Mouse (Mus musculus): ENCODE data around the gene Tmem88.
"Not testable (repeated sequence)": the region's sequence is repeated elsewhere in the genome, so short reads cannot be mapped to it uniquely, and the experiment has no call there.

The Tmem88 gene

GRCm38 (mm10) chr11:69405397-69406200 is 7.6 kb upstream of the Tmem88 start:
- DNase-seq (ENCODE audit: extremely low read depth, insufficient read length, low spot score), result no peak

DNA sequence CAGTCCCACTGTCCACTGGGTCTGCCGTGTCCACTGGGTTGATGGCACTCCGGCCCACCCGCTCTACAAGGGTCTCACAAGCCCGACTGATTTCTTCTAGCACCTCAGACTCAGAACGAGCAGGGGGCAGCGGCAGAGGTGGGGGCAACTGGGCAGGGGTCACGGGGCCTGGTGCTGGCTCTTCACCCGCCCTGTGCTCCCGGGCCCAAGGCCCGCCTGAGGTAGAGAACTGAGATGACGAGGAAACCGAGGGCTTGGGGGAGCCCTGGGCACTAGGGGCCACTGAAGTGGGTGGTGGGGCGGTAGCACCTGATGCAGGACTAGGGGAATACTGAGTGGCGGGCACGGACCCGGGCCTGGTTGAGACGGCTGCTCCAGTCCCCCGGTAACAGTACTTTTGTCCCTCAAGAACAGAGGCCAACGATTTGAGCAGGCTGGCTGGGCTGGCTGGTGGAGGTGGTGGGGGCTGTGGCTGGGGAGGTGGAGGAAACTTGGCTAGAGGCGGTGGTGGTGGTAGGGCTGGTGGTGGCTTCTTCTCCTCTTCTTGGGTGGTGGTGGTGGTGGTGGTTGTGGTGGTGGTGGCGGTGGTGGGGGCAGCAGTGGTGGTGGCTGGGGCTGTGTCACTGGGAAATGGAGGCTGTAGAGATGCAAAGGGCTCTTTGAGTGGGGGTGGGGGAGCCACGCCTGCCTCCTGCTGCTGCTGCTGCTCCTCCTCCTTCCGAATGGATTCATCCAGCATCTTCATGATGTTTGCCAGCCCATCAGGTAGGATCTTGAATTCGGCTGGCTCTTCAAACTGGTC is 6.8 kb upstream of the Tmem88 start:
- DNase-seq (ENCODE audit: extremely low read depth, insufficient read length, low spot score), result no peak

- DNase-seq (ENCODE audit: extremely low read depth, insufficient read length, low spot score), result no peak
These were observed 5.9 kb upstream of the Tmem88 start for GRCm38 (mm10) chr11:69403691-69404594.

DNA sequence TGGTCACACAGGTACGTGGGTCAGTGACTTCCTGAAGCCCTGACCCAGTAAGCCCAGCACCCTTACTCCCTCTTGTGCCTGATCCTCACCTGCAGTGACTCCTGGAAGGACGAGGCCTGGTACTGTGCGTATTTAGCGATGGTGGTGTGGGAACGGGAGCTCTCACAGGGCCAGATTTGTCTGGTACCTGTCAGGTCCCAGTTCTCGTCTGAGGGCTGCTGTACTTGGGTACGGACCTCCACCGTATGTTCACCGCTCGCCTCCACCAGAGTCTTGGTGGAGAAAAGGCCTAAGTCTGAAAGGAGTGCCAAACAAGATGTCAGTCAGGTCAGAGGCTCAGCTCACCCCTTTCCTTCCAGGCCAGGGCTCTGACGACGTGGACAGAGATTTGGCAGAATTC is 4.0 kb upstream of the Tmem88 start:
- no peak for DNase-seq (ENCODE audit: extremely low read depth, insufficient read length, low spot score)

DNA sequence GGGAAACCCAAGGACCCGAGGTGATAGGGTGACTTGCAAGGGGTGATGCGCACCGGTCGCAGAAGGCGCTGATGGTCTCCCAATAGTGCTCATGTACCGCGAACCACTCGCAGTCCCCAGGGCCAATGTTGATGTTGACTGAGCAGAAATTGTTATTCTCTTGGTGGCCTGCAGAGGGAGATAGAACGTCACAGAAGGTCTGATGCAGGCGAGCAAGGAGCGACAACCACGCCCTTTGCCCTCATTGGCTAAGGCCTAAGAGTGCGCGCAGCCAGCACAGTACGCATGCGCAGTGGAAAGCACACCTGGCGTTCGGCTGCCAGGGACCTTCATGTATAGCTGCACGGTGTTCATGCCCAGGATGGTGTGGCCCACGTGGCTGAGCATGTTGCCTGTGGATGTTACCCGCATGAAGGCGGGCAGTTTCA is 3.2 kb upstream of the Tmem88 start:
- DNase-seq (ENCODE audit: extremely low read depth, insufficient read length, low spot score), result peak; percentile 66

DNA sequence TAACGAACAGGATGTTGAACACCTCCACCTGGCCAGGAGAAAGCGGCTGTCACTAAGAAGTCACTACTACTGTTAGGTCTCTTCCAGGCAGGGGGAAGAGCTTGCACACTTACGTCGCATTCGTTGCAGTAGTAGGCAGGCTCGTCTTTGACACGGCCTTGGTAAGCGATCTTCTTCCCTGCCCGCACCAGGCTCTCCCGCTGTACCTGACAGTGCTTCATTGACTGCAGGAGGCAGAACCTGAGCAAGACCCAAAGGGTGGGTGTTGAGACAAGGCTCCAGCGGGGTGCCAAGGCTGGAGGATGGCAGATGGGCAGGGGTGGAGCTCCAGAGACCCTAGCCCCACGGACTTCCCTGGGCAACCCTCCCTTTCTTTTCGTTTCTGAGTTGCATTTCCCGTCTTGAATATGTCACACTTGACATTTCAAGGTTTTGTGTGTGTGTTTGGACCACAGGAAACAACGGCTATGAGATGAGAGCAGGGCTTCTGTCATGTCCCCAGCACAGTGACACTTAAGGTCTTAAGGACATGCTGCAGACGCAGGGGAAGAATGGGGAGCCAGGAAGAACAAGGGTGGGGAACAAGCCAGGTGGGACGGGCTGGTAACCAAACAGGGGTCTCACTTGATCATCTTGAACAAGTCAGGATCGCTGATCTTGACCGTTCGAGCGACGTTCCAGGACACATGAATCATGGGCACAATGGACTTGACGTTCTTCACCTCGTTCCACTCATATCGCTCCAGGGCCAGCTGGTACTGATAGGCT is 2.2 kb upstream of the Tmem88 start:
- DNase-seq (ENCODE audit: extremely low read depth, insufficient read length, low spot score), result no peak

GRCm38 (mm10) chr11:69399201-69400082 is 1.4 kb upstream of the Tmem88 start:
- peak; percentile 37 for DNase-seq (ENCODE audit: extremely low read depth, insufficient read length, low spot score)

DNA sequence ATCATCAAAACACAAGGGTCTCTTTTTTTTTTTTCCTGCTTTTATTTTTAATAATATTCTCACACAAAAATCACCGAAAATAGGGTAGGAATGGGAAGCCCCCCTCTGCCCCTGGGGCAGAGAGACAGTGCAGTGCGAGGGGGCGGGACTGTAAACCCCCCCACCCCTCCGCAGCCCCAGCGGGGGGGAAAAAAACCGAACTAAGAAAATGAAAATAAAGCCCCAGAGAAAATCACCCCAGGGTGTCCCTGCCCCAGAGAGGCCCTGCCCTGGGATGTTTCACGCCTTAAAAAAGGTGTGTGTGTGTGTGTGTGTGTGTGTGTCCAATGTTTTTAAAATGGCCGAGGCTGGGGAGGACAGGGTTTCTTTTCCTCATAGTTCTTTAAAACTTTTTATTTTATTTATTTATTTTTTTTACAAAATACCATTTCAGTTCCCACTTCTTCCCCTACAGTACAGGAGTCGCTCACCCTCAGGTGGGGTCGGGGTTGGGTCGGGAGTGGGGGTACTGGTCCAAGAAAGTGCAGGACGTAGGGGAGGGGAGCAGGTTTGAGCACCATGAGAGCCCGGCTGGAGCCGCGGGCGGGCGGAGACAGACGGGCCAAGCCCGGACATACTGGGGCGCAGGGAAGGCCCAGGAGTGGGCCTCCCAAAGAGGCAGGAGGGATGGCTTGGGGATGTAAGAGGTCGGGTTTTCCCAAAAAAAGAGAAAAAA is 609 bp upstream of the Tmem88 start:
- DNase-seq (ENCODE audit: extremely low read depth, insufficient read length, low spot score), result no peak

- DNase-seq (ENCODE audit: extremely low read depth, insufficient read length, low spot score), result peak; percentile 34
These were observed 415 bp downstream of the Tmem88 start for GRCm38 (mm10) chr11:69397581-69398057.

DNA sequence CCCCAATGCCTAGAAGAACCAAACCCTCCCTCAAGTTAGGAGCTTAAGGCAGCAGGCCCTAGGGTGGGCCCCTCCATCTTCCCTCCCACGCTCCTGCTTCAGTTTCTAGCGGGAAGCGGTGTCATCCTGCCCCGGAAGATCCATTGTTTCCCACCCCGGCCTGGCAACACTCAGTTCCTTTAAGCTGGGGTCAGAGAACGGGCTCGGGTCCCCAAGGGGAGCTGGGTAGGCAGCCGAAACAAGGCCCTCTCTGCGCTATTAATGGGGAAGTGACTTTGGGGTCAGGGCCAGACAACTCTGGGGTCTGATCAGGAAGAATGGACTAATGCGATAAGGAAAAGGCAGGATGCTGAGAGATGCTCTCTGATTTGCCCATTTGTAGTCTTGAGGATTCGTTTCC is 1.3 kb downstream of the Tmem88 start:
- DNase-seq (ENCODE audit: extremely low read depth, insufficient read length, low spot score), result no peak

- DNase-seq (ENCODE audit: extremely low read depth, insufficient read length, low spot score), result peak; percentile 98
These were observed 2.2 kb downstream of the Tmem88 start for GRCm38 (mm10) chr11:69395634-69396373.

- DNase-seq (ENCODE audit: extremely low read depth, insufficient read length, low spot score), result peak; percentile 81
These were observed 2.8 kb downstream of the Tmem88 start, which contains the start of the genes Naa38 and Cyb5d1 for GRCm38 (mm10) chr11:69395235-69395633. TSS of gene Naa38 (plus strand) at chr11:69395487. TSS of gene Cyb5d1 (minus strand) at chr11:69395631.

- not testable (repeated sequence) for DNase-seq (ENCODE audit: extremely low read depth, insufficient read length, low spot score)
These were observed 3.4 kb downstream of the Tmem88 start for GRCm38 (mm10) chr11:69394591-69395167.

DNA sequence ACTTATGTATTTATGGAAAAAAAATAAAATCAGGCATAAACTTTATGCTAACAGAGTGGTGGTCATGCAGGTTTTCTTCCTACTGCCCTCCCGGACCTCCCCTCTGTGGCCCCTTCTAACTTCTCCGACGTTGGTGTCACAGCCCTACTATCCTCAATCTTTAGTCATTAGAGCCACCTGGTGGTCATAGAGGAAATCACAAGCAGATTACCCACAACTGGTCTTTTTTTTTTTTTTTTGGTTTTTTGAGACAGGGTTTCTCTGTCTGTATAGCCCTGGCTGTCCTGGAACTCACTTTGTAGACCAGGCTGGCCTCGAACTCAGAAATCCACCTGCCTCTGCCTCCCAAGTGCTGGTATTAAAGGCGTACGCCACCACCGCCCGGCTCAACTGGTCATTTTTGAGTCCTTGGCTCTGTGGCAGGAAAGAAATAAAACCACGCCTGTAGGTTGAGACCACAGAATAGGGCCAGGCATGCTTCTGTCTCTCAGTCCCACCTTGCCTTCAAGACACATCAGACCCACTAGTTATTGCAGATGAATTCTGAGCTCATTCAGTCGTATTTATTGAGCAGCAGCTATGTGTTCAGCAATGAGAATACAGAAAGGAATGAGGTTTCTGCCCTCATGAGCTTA is 7.5 kb downstream of the Tmem88 start:
- no peak for DNase-seq (ENCODE audit: extremely low read depth, insufficient read length, low spot score)

DNA sequence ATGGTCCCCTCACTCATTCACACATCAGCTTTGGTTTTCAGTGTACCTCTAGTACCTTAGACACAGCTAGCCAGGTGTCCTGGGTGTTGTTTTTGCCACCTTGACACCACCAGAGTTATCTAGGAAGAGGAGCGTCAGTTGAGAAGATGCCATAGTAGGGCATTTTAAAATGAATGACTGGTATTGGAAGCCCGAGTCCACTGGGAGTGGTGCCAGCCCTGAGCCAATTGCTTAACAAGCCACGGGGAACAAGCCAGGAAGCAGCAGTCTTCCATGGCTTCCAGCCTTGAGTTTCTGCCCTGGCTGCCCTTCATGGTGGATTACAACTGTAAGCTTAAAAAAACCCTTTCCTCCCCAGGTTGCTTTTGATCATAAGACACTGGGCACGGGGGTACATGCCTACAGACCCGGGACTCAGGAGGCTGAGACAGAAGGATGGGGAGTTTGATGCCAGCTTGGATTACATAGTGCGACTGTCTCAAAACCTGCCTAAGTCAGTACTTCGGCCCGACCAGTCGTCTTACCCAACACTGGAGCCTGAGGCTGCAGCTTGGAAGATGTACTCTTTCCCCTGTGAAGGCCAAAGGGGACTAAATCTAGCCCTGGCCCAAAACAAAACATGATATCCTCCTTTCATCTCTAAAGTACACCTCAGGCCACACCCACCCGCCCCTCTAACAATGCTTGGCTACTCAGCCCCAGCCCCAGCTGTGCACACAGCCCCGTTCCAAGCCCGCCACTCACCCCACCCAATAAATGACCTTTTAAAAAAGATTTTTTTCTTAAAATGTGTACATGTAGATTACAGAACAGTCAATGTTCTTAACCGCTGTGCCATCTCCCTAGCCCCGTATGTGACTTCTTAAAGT is 8.3 kb downstream of the Tmem88 start:
- DNase-seq (ENCODE audit: extremely low read depth, insufficient read length, low spot score), result no peak

DNA sequence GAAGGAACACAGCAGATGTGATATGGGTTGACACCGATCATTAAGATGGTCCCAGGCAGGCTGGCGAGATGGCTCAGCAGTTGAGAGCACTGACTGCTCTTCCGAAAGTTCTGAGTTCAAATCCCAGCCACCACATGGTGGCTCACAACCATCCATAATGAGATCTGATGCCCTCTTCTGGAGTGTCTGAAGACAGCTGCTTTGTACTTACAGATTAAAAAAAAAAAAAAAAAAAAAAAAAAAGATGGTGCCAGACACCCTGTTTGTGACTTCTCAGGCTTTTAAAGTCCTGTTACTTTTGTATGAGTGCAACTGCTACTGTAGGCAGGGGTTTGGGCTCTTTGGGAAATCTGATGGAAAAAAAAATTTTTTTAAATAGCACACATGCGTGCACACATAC is 9.4 kb downstream of the Tmem88 start:
- no peak for DNase-seq (ENCODE audit: extremely low read depth, insufficient read length, low spot score)
